Mouse (Mus musculus) mouse trophoblast stem cell (cell line): ENCODE results near the gene Scaf1.

ENCODE experiments used
- in situ Hi-C, 2 experiments: fragments of 300-500 bp; cut with MseI, MboI; formaldehyde crosslinking; loops; 2 replicates in 1 of 2; 3 replicates in 1 of 2; pipeline ENCODE4 v1.15.1; 2025

The Scaf1 gene

DNA sequence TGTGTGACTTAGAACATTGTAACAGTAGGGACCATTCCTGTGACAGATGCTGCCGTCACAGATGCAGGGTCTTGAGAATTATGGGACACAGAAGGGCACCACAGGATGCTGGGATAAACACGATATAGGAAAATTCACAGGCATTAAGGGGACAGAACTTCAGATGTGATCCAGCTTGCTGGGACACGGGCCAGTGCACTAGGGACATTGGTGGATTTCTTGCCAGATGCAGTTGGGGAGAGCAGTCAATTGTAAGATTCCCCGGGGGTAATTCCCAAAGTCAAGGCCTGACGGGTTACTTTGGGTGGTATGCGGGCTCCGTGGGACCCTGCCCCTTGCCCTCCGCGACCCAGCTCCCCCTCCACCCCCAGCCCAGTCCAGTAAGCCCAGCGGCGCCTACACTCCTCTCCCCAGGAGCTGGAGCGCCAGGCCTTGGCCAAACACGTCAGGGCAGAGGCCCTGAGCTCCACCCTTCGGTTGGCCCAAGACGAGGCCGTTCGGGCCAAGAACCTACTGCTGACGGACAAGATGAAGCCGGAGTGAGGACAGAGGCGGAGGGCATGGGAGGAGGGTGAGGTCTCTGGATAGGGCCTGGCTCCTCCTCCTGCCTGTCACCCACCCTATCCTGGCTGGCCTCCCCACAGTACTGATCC, 58.9 kb downstream of the Scaf1 start:
- in situ Hi-C loops: loop anchor here in 1 of 2 experiments (5.0 to 10.0 kb wide), 2 partner anchors 35 to 83 kb away; no protein-coding TSS in a partner anchor

DNA sequence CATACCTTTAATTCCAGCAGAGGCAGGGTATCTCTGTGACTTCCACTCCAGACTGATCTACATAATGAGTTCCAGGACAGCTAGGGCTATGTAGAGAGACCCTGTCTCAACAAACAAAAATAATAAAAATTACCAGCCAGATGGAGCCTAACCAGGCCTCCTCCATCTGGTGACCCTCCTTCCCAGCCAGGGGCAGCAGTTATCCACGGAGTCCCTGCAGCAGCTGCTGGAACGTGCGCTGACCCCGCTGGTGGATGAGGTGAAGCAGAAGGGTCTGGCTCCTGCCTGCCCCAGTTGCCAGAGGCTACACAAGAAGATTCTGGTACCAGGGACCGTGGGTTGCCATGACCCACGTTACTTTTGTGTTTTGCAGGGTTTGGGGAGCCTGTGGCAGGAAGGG, 59.9 kb downstream of the Scaf1 start:
- in situ Hi-C loops: loop anchor here in 1 of 2 experiments (5.0 to 10.0 kb wide), 2 partner anchors 34 to 81 kb away; no protein-coding TSS in a partner anchor

GRCm38 (mm10) chr7:44955628-44956027, 60.5 kb downstream of the Scaf1 start:
- in situ Hi-C loops: loop anchor here in 1 of 2 experiments (5.0 to 10.0 kb wide), 2 partner anchors 33 to 81 kb away; no protein-coding TSS in a partner anchor

GRCm38 (mm10) chr7:44954091-44954885, 61.9 kb downstream of the Scaf1 start:
- in situ Hi-C loops: loop anchor here in 1 of 2 experiments (10.0 kb wide), 1 partner anchor 79 kb away; no protein-coding TSS in a partner anchor

GRCm38 (mm10) chr7:44953561-44953960, 62.6 kb downstream of the Scaf1 start:
- in situ Hi-C loops: loop anchor here in 1 of 2 experiments (10.0 kb wide), 1 partner anchor 79 kb away; no protein-coding TSS in a partner anchor
